ENCODE assay signal across 8 mouse cellular contexts in the genomic region with DNA sequence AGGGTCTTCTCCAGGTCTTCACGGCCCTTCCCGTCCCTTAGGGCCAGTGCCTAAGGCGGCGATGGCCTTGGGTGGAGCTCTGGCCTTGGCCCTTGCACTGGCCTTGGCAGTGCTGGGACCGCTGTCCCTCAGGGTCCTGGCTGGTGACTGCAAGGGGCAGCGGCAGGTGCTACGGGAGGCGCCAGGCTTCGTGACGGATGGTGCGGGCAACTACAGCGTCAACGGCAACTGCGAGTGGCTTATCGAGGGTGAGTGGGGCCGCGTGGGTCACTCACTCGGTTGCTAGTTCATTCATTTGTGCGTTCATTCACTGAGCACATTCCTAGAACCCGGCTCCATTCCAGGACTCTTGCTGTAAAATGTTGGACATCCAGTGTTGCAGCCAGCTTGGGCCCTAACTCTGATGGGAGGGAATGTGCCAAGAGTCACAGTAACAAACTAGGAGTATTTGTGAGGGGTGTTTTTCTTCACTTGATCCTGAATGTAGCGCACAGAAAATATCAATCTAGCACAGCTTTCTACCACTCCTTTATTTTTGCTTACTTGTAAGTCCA. TPM values are rescaled to one million over a fixed set of nuclear protein-coding genes. Genes with fewer than 3 reads are reported as not detected.
DNase-seq lines count a peak whose midpoint lies in the region; ATAC-seq and TF ChIP-seq lines count a peak whose summit lies in the region.

No protein-coding gene starts in this region.

- DNase-seq in gastrocnemius, postnatal 10 days: peak; percentile 34
- no peak for DNase-seq in gastrocnemius, postnatal 25 days
- DNase-seq in intestine, embryonic 14.5 days (ENCODE audit: low spot score): peak; percentile 77
- no peak for DNase-seq in midbrain, embryonic 11.5 days (ENCODE audit: low spot score, missing footprints)
- DNase-seq in gastrocnemius, adult 18-20 months (ENCODE audit: low spot score): no peak

- H3K4me2 ChIP-seq in intestine, embryonic 14.5 days (ENCODE audit: low read length): peak overlapping the region; percentile 99
- H3K4me2 ChIP-seq in midbrain, embryonic 11.5 days: peak overlapping the region; percentile 87

- H3K36me3 ChIP-seq in ES-Bruce4 (ENCODE audit: control insufficient read depth, insufficient read depth, low read length, poor library complexity, severe bottlenecking): no peaks in the 10 kb centered on the region
- no peaks in the 10 kb centered on the region for H3K36me3 ChIP-seq in intestine, embryonic 14.5 days (ENCODE audit: control insufficient read depth, insufficient read depth, low read length)
- no peaks in the 10 kb centered on the region for H3K36me3 ChIP-seq in midbrain, embryonic 11.5 days (ENCODE audit: control insufficient read depth, insufficient read depth, low read length)

- no peaks in the 10 kb centered on the region for H3K27me3 ChIP-seq in ES-Bruce4 (ENCODE audit: control insufficient read depth, insufficient read depth, low read length, poor library complexity, severe bottlenecking)
- H3K27me3 ChIP-seq in intestine, embryonic 14.5 days (replicated peaks; ENCODE audit: control insufficient read depth, insufficient read depth, low read length): peaks cover 36% of the 10 kb centered on the region
- H3K27me3 ChIP-seq in midbrain, embryonic 11.5 days (ENCODE audit: control insufficient read depth, insufficient read depth, low read length): peaks cover 27% of the 10 kb centered on the region

- no peak for TF ChIP-seq POLR2A in ES-Bruce4 (IDR thresholded peaks at IDR 0.05; ENCODE audit: insufficient read depth, low read length)
- TF ChIP-seq POLR2A in cortical plate, adult 2 months (IDR thresholded peaks at IDR 0.05; ENCODE audit: extremely low read depth, insufficient read depth, low read length): no peak

- no peak for ATAC-seq in intestine, embryonic 14.5 days (replicated peaks; ENCODE audit: low FRiP score, low TSS enrichment, low read depth)
- ATAC-seq in midbrain, embryonic 11.5 days (ENCODE audit: low FRiP score): no peak; the same call in 1 of the 2 replicates
- ATAC-seq in erythroid progenitor cell, adult 5-6 weeks (replicated peaks; ENCODE audit: low FRiP score, poor library complexity, severe bottlenecking): no peak

- H3K9ac ChIP-seq in ES-Bruce4 (ENCODE audit: low read depth, poor library complexity, severe bottlenecking): peak overlapping the region; percentile 66
- H3K9ac ChIP-seq in intestine, embryonic 14.5 days (ENCODE audit: low read length): peak overlapping the region; percentile 62
- peak overlapping the region; percentile 78 for H3K9ac ChIP-seq in midbrain, embryonic 11.5 days (ENCODE audit: low read length)

- H3K9me3 ChIP-seq in ES-Bruce4 (replicated peaks; ENCODE audit: control insufficient read depth, insufficient read depth, low read length, poor library complexity, severe bottlenecking): no peaks in the 10 kb centered on the region
- no peaks in the 10 kb centered on the region for H3K9me3 ChIP-seq in intestine, embryonic 14.5 days (ENCODE audit: control insufficient read depth, low read length)
- H3K9me3 ChIP-seq in midbrain, embryonic 11.5 days (ENCODE audit: control insufficient read depth, low read length): no peaks in the 10 kb centered on the region

- WGBS in intestine, embryonic 14.5 days: 14% methylated on average over 21 of the region's 21 CpGs
- WGBS in midbrain, embryonic 11.5 days: 21% methylated on average over 21 of the region's 21 CpGs

- no peak for TF ChIP-seq EP300 in ES-Bruce4 (IDR thresholded peaks at IDR 0.05; ENCODE audit: insufficient read depth, low read depth, low read length)

- no peak for TF ChIP-seq CTCF in ES-Bruce4 (IDR thresholded peaks at IDR 0.05; ENCODE audit: low read depth, low read length)
- TF ChIP-seq CTCF in cortical plate, adult 2 months (IDR thresholded peaks at IDR 0.05; ENCODE audit: extremely low read depth, insufficient read depth, low read length): no peak

- H3K27ac ChIP-seq in ES-Bruce4 (ENCODE audit: insufficient read depth, low read length): peak overlapping the region; percentile 8; the same call in 1 of the 2 replicates
- 0 out of 2 replicates have a peak overlapping the region, but pooled peaks have one; percentile 11 for H3K27ac ChIP-seq in cortical plate, adult 2 months (ENCODE audit: insufficient read depth, low read length)
- peak overlapping the region; percentile 54 for H3K27ac ChIP-seq in intestine, embryonic 14.5 days (ENCODE audit: low read depth)
- H3K27ac ChIP-seq in midbrain, embryonic 11.5 days (ENCODE audit: low read depth, low read length): peak overlapping the region; percentile 48

- peaks cover 3% of the 10 kb centered on the region for H3K4me1 ChIP-seq in ES-Bruce4 (ENCODE audit: control insufficient read depth, insufficient read depth, low read length)
- H3K4me1 ChIP-seq in cortical plate, adult 2 months (ENCODE audit: control insufficient read depth, insufficient read depth, low read length): peaks cover 3% of the 10 kb centered on the region; the same call in 1 of the 2 replicates
- peaks cover 31% of the 10 kb centered on the region for H3K4me1 ChIP-seq in intestine, embryonic 14.5 days (replicated peaks; ENCODE audit: control insufficient read depth, insufficient read depth, low read length)
- peaks cover 25% of the 10 kb centered on the region for H3K4me1 ChIP-seq in midbrain, embryonic 11.5 days (ENCODE audit: control insufficient read depth, insufficient read depth, low read length)

- H3K4me3 ChIP-seq in ES-Bruce4 (ENCODE audit: low read depth, low read length): peak overlapping the region; percentile 69
- H3K4me3 ChIP-seq in cortical plate, adult 2 months (ENCODE audit: insufficient read depth, low read length): peak overlapping the region; percentile 86
- H3K4me3 ChIP-seq in intestine, embryonic 14.5 days (ENCODE audit: low read depth, low read length): peak overlapping the region; percentile 63
- H3K4me3 ChIP-seq in midbrain, embryonic 11.5 days (ENCODE audit: low read depth, low read length): peak overlapping the region; percentile 67

RNA-seq across cellular contexts. Expression of a gene that starts 0.6 kb away (rescaled TPM):
- 10 to 100 TPM; 24.0 to 27.2 TPM for total RNA-seq in gastrocnemius, postnatal 10 days (2021)
- total RNA-seq in gastrocnemius, postnatal 25 days (2021): 10 to 100 TPM; 15.5 to 18.7 TPM
- polyA plus RNA-seq in ES-Bruce4 (2011; ENCODE audit: insufficient read depth, insufficient read length, low read depth, missing spikeins): 22.2 and 25.7 TPM in 2 replicates
- 69.3 and 75.7 TPM in 2 replicates for polyA plus RNA-seq in cortical plate, adult 2 months (2012; rRNA removed)
- 10.8 and 11.4 TPM in 2 replicates for polyA plus RNA-seq in intestine, embryonic 14.5 days (2014; fragmentation: Nextera tagmentation; extraction: Ambion mirVana)
- 9.1 and 10.3 TPM in 2 replicates for polyA plus RNA-seq in midbrain, embryonic 11.5 days (2014; fragmentation: Nextera tagmentation; extraction: Ambion mirVana)
- total RNA-seq in gastrocnemius, adult 18-20 months (2021): 10 to 100 TPM; 20.3 to 22.0 TPM
- 0.42 TPM in 1 of 2 replicates, not detected in the other for total RNA-seq in erythroid progenitor cell, adult 5-6 weeks (2015; ENCODE audit: low replicate concordance)
- 0.64 TPM in 1 of 2 replicates, not detected in the other for total RNA-seq in erythroid progenitor cell, adult 5-6 weeks (2017; ENCODE audit: low replicate concordance)

RNA-seq across cellular contexts. Expression of a gene that starts 11.6 kb away (rescaled TPM):
- total RNA-seq in gastrocnemius, postnatal 10 days (2021): not detected
- total RNA-seq in gastrocnemius, postnatal 25 days (2021): not detected
- 2.0 and 2.5 TPM in 2 replicates for polyA plus RNA-seq in ES-Bruce4 (2011; ENCODE audit: insufficient read depth, insufficient read length, low read depth, missing spikeins)
- polyA plus RNA-seq in cortical plate, adult 2 months (2012; rRNA removed): 116 and 129 TPM in 2 replicates
- 1.5 and 1.6 TPM in 2 replicates for polyA plus RNA-seq in intestine, embryonic 14.5 days (2014; fragmentation: Nextera tagmentation; extraction: Ambion mirVana)
- polyA plus RNA-seq in midbrain, embryonic 11.5 days (2014; fragmentation: Nextera tagmentation; extraction: Ambion mirVana): 7.2 and 7.7 TPM in 2 replicates
- not detected for total RNA-seq in gastrocnemius, adult 18-20 months (2021)
- total RNA-seq in erythroid progenitor cell, adult 5-6 weeks (2015; ENCODE audit: low replicate concordance): not detected in 2 replicates
- total RNA-seq in erythroid progenitor cell, adult 5-6 weeks (2017; ENCODE audit: low replicate concordance): not detected in 2 replicates

RNA-seq across cellular contexts. Expression of a gene that starts 16.3 kb away (rescaled TPM):
- not detected for total RNA-seq in gastrocnemius, postnatal 10 days (2021)
- not detected for total RNA-seq in gastrocnemius, postnatal 25 days (2021)
- polyA plus RNA-seq in ES-Bruce4 (2011; ENCODE audit: insufficient read depth, insufficient read length, low read depth, missing spikeins): 1.3 and 1.6 TPM in 2 replicates
- 0.08 and 0.13 TPM in 2 replicates for polyA plus RNA-seq in cortical plate, adult 2 months (2012; rRNA removed)
- polyA plus RNA-seq in intestine, embryonic 14.5 days (2014; fragmentation: Nextera tagmentation; extraction: Ambion mirVana): 0.62 and 0.71 TPM in 2 replicates
- polyA plus RNA-seq in midbrain, embryonic 11.5 days (2014; fragmentation: Nextera tagmentation; extraction: Ambion mirVana): 1.1 and 1.2 TPM in 2 replicates
- not detected for total RNA-seq in gastrocnemius, adult 18-20 months (2021)
- total RNA-seq in erythroid progenitor cell, adult 5-6 weeks (2015; ENCODE audit: low replicate concordance): not detected in 2 replicates
- total RNA-seq in erythroid progenitor cell, adult 5-6 weeks (2017; ENCODE audit: low replicate concordance): not detected in 2 replicates

RNA-seq across cellular contexts. Expression of a gene that starts 19.7 kb away (rescaled TPM):
- total RNA-seq in gastrocnemius, postnatal 10 days (2021): 10 to 100 TPM in 1 of 2 experiments, 1 to 10 TPM in 1; 7.5 to 12.3 TPM
- total RNA-seq in gastrocnemius, postnatal 25 days (2021): 1 to 10 TPM; 1.4 to 1.5 TPM
- polyA plus RNA-seq in ES-Bruce4 (2011; ENCODE audit: insufficient read depth, insufficient read length, low read depth, missing spikeins): 47.8 and 55.6 TPM in 2 replicates
- 20.5 and 24.5 TPM in 2 replicates for polyA plus RNA-seq in cortical plate, adult 2 months (2012; rRNA removed)
- polyA plus RNA-seq in intestine, embryonic 14.5 days (2014; fragmentation: Nextera tagmentation; extraction: Ambion mirVana): 198 and 203 TPM in 2 replicates
- 306 and 332 TPM in 2 replicates for polyA plus RNA-seq in midbrain, embryonic 11.5 days (2014; fragmentation: Nextera tagmentation; extraction: Ambion mirVana)
- total RNA-seq in gastrocnemius, adult 18-20 months (2021): 1 to 10 TPM in 1 of 2 experiments, under 1 TPM in 1; 0.82 to 1.1 TPM
- 20.2 and 26.8 TPM in 2 replicates for total RNA-seq in erythroid progenitor cell, adult 5-6 weeks (2015; ENCODE audit: low replicate concordance)
- 8.9 and 17.3 TPM in 2 replicates for total RNA-seq in erythroid progenitor cell, adult 5-6 weeks (2017; ENCODE audit: low replicate concordance)

RNA-seq across cellular contexts. Expression of a gene that starts 50.0 kb away (rescaled TPM):
- total RNA-seq in gastrocnemius, postnatal 10 days (2021): 10 to 100 TPM; 65.7 to 73.4 TPM
- 10 to 100 TPM; 29.0 to 30.4 TPM for total RNA-seq in gastrocnemius, postnatal 25 days (2021)
- 128 and 141 TPM in 2 replicates for polyA plus RNA-seq in ES-Bruce4 (2011; ENCODE audit: insufficient read depth, insufficient read length, low read depth, missing spikeins)
- 89.6 and 94.1 TPM in 2 replicates for polyA plus RNA-seq in cortical plate, adult 2 months (2012; rRNA removed)
- polyA plus RNA-seq in intestine, embryonic 14.5 days (2014; fragmentation: Nextera tagmentation; extraction: Ambion mirVana): 38.0 and 38.5 TPM in 2 replicates
- polyA plus RNA-seq in midbrain, embryonic 11.5 days (2014; fragmentation: Nextera tagmentation; extraction: Ambion mirVana): 25.5 and 29.7 TPM in 2 replicates
- total RNA-seq in gastrocnemius, adult 18-20 months (2021): 10 to 100 TPM; 34.8 to 38.3 TPM
- 114 and 181 TPM in 2 replicates for total RNA-seq in erythroid progenitor cell, adult 5-6 weeks (2015; ENCODE audit: low replicate concordance)
- 70.5 and 90.7 TPM in 2 replicates for total RNA-seq in erythroid progenitor cell, adult 5-6 weeks (2017; ENCODE audit: low replicate concordance)

Comparison
In these comparisons a context has a peak if more than half of its experiments do, and no peak if none do; other contexts are left out.
1. DNase-seq: peak in gastrocnemius, postnatal 10 days (single experiment) and intestine, embryonic 14.5 days (single experiment); none in gastrocnemius, postnatal 25 days (single experiment), midbrain, embryonic 11.5 days (single experiment) and gastrocnemius, adult 18-20 months (single experiment).
2. RNA of a gene that starts 0.6 kb away (total RNA-seq): 24.0 to 27.2 TPM in gastrocnemius, postnatal 10 days, 20.3 to 22.0 TPM in gastrocnemius, adult 18-20 months and 15.5 to 18.7 TPM in gastrocnemius, postnatal 25 days; 0.42 to 0.64 TPM in erythroid progenitor cell, adult 5-6 weeks; every median in the first group is over 10 times any median in the second.
3. Peak in every context shown above with its lines, with median percentiles within 50 percentile points of each other: H3K27ac ChIP-seq, H3K4me3 ChIP-seq and H3K9ac ChIP-seq.